Mouse (Mus musculus): ENCODE measurements around the gene Gm20219.
"Not testable (repeated sequence)": the region's sequence is repeated elsewhere in the genome, so short reads cannot be mapped to it uniquely, and the experiment has no call there.

Gm20219 gene

GRCm38 (mm10) chr17:56512310-56512709 lies 41.9 kb downstream of the Gm20219 start, which contains the start of gene Znrf4:
Gene Znrf4, minus strand, starts transcription at chr17:56512431.
- no peak for DNase-seq (ENCODE audit: low spot score in 2 of 2)

- DNase-seq (ENCODE audit: low spot score in 2 of 2), result no peak
These were observed 42.5 kb downstream of the Gm20219 start for GRCm38 (mm10) chr17:56511707-56512090.

GRCm38 (mm10) chr17:56510970-56511706 lies 43.0 kb downstream of the Gm20219 start:
- no peak for DNase-seq (ENCODE audit: low spot score in 2 of 2)

- no peak for DNase-seq (ENCODE audit: low spot score in 2 of 2)
These were observed 43.7 kb downstream of the Gm20219 start for GRCm38 (mm10) chr17:56510473-56510969.

- DNase-seq (ENCODE audit: low spot score in 2 of 2), result no peak
These were observed 44.3 kb downstream of the Gm20219 start for GRCm38 (mm10) chr17:56509707-56510472.

- DNase-seq (ENCODE audit: low spot score in 2 of 2), result no peak
These were observed 45.1 kb downstream of the Gm20219 start for GRCm38 (mm10) chr17:56509021-56509640.

GRCm38 (mm10) chr17:56507161-56508068 lies 46.8 kb downstream of the Gm20219 start:
- peak; percentile 95 to 96 for DNase-seq (ENCODE audit: low spot score in 2 of 2)

GRCm38 (mm10) chr17:56506417-56507065 lies 47.6 kb downstream of the Gm20219 start:
- DNase-seq (ENCODE audit: low spot score in 2 of 2), result no peak

- no peak for DNase-seq (ENCODE audit: low spot score in 2 of 2)
These were observed 48.8 kb downstream of the Gm20219 start for GRCm38 (mm10) chr17:56505401-56505800.

GRCm38 (mm10) chr17:56502526-56502925 lies 51.7 kb downstream of the Gm20219 start:
- DNase-seq (ENCODE audit: low spot score in 2 of 2), result peak in 1 of 2 experiments; percentile 15

GRCm38 (mm10) chr17:56501635-56502400 lies 52.4 kb downstream of the Gm20219 start:
- not testable (repeated sequence) for DNase-seq (ENCODE audit: low spot score in 2 of 2)

Data from heart, adult 9 months (tissue).